Mouse (Mus musculus): ENCODE measurements around the gene Zcchc4. TPM values are rescaled to one million over a fixed set of nuclear protein-coding genes. Genes with fewer than 3 reads are reported as not detected.
"Not testable (repeated sequence)": the region's sequence is repeated elsewhere in the genome, so short reads cannot be mapped to it uniquely, and the experiment has no call there.

Gene Zcchc4
- total RNA-seq (2021): 10 to 100 TPM in 1 of 2 experiments, 1 to 10 TPM in 1; 8.8 to 10.1 TPM
- long read RNA-seq, full-length matches to known transcripts: 11 of 13 reads
- long read RNA-seq, partial matches to known transcripts: 1 of 13 reads
- long read RNA-seq, other reads (novel, unspliced or antisense): 1 of 13 reads

DNA sequence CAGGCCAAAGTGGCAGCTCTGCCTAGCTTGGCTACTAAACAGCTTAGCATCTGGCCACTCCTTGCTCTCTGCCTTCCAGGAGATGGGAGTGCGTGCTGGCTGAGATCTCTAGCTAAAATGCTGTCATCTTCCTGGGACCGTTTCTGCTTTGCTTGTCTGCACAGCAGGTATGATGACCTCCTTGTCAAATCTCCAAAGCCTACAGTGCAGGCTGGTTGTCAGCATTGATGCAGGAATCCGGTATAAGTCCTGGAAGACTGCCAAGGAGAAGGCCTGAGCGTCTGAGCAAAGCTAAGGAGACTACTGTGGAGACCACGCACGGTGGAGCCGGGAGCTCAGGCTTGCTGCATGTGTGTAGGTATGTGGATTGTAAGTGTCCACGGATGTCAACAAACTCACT lies at the start of gene Zcchc4:
Zcchc4 (plus strand) TSS at position 173 of the 400 bp plus-strand sequence.
- DNase-seq (ENCODE audit: low spot score in 2 of 2): no peak

DNA sequence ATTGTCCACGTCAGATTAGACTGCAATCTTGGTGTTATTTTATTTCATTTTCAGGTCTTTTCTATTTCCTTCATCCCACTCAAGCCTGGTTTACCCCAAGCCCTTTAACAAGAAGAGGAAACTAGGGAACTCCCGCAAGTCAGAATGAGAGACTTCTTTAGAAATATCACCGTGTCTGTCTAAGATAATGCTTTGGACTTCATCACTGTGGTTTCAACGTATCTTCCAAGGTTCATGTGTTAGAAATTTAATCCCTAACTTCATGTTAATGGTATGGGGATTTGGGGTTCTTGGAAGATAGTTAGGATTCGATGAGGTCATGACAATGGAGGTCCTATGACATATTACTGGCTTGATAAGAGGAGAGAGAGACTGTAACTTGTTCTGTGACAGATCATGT lies 47.5 kb upstream of the Zcchc4 start:
- no peak for DNase-seq (ENCODE audit: low spot score in 2 of 2)

DNA sequence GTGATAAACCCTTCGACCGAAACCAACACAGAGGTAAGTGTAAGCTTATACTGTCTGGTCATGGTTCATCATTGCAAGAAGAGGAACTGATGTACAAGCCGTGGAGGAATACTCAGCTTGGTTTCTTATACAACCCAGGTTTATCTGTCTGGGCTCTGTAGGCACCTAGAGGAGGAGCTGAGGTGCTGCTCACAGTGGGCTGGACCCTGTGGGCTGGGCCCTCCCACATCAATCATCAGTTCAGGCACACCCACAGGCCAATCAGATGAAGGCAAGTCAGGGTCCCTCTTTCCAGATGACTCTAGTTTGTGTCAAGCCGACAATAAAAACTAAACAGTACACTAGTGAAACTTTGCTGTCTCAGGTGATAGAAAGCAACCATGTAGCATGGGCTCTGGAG lies 42.4 kb upstream of the Zcchc4 start:
- no peak for DNase-seq (ENCODE audit: low spot score in 2 of 2)

DNA sequence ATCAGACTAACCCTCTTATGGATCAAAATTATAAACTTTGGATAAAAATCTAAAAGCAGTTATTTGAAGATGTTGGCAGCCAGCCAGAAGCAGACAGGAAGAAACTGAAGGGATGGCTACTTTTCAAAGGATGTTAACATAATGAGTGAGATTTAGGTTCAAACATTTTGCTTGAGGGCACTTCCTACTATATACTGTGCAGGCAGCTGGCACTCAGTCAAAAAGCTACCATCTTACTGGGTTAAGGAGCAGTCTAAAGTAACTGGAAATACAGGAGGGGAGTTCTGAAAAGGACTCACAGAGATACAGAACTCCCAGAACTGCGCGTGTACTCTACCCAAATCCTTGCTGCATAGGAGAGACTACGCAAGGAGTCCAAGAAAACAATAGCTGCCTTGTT lies 39.2 kb upstream of the Zcchc4 start:
- DNase-seq (ENCODE audit: low spot score in 2 of 2): no peak

DNA sequence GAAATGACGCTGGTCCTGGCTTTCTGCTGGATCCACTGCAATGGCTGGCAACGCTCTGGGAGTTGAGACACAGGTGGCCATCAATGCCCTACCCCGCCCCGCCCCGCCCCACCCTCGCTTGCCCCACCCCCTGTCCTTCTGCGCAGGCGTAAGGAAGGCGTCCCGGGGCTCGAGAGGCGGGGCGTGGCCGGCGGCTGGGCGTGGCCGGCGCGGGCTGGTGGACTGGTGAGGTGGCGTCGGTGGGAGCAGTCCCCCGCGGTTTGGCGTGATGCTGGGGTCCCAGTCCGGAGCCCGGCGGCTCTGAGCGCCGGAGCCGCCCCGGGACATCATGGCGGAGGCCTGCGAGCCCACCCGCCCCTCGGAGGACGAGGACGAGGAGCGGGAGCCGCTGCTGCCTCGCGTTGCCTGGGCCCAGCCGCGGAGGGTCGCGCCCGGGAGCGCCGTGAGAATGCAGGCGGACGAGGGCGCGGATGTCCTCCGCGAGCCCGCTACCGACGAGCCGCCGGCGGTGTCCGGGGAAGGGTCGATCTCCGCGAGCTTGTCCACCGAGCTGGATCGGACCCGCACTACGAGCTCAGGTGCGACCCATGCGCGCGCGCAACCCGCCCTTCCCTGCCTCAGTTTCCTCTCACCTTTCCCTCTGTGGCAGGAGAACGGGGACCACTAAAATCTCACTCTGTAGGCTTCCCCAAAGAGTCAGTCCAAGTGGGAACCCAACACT lies 33.7 kb upstream of the Zcchc4 start, which contains the start of gene Pi4k2b:
Pi4k2b (plus strand) TSS at position 184 of the 721 bp plus-strand sequence.
- DNase-seq (ENCODE audit: low spot score in 2 of 2): peak; percentile 34

DNA sequence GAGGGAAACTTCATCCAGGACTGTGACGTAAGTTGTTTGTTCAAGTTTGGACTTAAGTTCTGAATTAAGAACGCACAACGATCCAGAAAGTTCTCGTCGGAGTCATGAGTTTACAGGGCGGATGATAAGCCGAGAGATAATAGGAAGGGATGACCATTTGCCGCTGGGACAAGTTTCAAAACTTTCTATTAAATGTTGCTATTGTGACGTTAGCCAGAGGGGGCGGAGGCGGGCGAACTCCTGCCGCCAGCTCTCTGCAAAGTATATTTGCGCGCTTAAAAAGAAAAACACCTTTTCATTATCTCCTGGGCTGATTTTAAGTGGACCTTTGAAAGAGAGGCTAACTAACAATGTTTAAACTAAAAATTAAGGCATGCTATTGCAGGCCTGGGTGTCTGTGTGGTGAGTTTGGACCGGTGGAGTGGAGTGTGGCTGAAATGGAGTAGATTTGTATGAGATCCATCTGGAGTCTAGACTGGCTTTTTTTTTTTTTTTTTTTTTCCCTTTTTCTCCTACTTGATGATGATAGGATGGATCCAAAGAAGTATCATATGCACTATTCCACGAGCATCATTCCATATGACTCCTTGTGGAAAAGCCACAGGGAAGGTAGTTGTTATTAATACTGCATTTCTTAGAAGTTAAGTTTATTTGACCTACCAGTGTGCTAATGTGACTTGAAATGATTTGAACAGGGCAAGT lies 32.9 kb upstream of the Zcchc4 start:
- DNase-seq (ENCODE audit: low spot score in 2 of 2): peak in 1 of 2 experiments; percentile 11

DNA sequence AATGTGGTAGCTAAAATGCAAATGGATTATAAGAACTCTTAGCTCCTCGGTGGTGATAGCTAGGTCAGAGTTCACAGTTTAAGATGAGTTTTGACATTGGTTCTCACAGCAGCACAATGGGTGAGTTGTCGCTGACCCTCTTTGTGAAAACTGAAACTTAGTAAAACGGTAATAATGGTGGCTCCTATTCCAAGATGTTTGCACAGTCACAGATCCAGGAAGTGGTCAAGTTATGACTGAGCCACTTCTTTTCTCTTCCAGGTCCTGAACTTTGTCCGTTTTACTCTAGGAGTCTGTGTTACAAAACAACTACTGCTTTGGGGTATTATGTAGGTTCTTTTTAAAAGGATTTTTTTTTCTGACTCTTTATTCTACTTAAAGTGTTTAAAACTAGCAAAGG lies 32.0 kb upstream of the Zcchc4 start:
- DNase-seq (ENCODE audit: low spot score in 2 of 2): no peak

DNA sequence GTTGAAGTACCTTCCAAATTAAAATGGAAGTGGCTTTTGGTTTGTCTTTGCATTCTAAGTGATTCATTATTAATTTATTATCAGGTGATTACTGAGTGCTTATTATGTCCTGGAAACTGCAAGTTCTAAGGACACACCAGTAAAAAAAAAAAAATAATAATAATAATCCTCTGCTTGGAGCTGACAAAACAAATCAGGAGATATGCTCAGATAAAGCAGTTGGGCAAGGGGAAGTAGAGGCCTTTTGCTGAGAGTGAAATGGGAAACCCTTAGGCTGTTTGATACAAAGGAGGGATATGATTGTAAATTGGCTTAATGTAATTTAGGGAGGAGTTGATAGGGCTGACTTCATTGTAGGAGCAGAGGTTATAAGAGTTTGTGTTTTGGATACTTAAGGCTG lies 28.3 kb upstream of the Zcchc4 start:
- no peak for DNase-seq (ENCODE audit: low spot score in 2 of 2)

DNA sequence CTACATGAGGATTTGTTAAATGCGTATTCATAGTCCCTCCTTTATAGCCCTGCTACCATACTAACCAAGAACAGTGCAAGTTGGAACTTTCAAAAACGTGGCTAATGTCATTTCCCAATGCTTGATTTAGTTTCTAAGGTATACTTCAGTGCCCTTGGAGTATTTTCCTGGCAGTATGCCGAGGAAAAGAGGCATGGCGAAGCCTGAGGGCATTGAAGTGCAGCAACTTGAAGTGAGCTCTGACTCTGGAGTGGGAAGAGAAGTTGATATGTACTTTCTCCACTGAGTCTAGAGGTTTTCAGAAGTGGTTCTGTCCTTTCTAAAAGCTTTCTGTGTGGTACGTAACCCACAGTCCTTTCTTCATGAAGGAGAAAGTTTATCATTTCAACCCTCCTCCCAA lies 26.5 kb upstream of the Zcchc4 start:
- no peak for DNase-seq (ENCODE audit: low spot score in 2 of 2)

DNA sequence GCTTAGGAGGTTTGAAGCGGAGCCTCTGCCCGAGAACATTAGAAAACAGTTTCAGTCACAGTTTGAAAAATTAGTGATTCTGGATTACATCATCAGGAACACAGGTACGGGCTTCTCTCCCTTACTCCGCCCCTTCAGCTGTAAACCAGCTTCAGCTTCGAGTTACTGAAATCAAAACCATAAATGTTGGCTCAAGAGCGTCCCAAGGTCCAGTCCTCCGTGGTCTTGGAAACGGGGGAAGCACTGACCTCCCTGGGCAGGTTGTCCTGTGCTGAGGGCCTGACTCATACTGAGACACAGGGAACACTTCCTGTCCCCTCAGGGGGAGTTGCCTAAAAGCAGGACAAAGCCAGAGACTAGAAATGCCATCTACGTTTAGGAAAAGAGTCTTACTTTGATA lies 22.1 kb upstream of the Zcchc4 start:
- no peak for DNase-seq (ENCODE audit: low spot score in 2 of 2)

DNA sequence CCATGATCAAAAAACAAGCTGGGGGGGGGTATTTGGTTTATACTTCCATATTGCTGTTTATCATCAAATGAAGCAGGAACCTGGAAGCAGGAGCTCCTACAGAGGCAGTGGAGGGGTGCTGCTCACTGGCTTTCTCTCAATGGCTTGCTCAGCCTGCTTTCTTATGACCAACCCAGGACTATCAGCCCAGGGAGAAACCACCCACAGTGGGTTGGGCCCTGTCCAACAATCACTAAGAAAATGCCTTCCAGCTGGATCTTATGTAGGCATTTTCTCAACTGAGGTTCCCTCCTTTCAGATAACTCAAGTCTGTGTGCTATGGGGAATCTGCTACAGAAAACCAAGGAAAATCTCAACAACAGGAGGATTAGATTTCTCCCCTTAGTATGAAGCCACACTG lies 21.0 kb upstream of the Zcchc4 start:
- no peak for DNase-seq (ENCODE audit: low spot score in 2 of 2)

DNA sequence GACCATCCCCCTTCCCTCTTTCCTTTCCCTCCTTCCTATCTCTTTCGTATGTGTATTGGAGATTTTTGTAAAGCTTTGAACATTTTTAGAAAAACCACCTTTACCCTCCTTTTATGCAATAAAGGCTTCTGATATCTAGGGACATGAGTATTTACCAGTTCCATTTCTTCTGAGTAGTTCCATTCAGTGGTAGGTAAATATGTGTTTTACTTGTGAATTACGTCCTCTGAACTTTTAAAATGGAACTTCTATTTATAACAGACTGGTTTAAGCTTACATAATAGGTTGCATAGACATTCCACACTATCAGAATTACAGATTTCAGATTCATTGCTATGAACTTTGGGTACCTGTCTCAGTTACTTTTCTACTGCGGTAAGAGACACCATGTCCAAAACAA lies 19.9 kb upstream of the Zcchc4 start:
- no peak for DNase-seq (ENCODE audit: low spot score in 2 of 2)

DNA sequence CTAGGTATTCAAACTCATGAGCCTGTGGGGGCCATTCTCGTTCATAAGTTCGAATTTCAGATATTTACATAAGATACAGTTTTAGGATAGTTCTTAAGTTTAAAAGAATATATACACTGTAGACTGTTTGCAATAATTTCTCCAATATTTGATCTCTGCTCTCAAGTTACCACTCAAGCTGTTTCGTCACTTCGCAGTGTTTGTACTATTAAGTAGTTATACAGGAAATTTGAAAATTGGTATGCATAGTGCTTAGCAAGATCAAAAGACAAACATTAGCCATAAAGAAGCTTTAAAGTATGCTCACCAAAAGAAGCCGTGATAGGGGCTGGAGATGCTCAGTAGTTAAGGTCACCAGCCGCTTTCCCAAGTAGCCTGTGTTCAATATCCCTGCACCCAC lies 19.2 kb upstream of the Zcchc4 start:
- no peak for DNase-seq (ENCODE audit: low spot score in 2 of 2)

DNA sequence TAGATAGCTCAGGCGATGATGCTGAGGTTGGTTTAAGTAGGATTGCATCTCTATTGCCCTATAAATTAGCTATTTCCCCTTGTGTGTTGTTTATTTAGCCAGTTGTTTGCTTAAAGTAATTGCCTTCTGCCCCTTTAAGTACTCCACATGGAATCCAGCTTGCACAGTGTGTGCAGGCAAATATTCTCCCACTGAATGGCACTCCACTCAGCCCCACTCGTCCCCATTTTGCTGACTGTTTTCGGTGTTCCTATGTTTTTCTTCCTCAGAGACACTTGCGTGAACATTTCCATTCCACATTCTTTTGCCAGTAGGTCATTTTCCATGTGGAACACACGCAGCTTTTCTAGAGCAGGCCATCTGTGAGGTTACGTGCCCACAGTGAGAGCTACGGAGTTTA lies 12.6 kb upstream of the Zcchc4 start:
- DNase-seq (ENCODE audit: low spot score in 2 of 2): no peak

DNA sequence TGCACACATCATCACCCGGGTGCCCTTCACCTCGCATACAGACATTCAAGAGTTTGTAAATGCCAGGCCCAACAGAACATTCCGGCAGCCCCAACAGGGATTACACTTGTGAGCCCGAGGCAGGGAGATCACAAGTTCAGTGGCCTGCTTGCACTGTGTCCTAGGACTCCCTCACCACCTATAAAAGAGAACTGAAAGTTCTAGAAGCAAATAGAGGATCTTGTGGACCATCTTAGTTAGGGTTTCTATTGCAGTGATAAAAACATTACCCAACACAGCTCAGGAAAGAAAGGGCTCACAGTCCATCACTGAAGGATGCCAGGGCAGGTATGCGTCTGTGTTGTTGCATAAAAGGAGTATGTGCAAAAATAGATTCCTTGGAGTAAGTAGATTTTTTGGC lies 942 bp upstream of the Zcchc4 start:
- no peak for DNase-seq (ENCODE audit: low spot score in 2 of 2)

DNA sequence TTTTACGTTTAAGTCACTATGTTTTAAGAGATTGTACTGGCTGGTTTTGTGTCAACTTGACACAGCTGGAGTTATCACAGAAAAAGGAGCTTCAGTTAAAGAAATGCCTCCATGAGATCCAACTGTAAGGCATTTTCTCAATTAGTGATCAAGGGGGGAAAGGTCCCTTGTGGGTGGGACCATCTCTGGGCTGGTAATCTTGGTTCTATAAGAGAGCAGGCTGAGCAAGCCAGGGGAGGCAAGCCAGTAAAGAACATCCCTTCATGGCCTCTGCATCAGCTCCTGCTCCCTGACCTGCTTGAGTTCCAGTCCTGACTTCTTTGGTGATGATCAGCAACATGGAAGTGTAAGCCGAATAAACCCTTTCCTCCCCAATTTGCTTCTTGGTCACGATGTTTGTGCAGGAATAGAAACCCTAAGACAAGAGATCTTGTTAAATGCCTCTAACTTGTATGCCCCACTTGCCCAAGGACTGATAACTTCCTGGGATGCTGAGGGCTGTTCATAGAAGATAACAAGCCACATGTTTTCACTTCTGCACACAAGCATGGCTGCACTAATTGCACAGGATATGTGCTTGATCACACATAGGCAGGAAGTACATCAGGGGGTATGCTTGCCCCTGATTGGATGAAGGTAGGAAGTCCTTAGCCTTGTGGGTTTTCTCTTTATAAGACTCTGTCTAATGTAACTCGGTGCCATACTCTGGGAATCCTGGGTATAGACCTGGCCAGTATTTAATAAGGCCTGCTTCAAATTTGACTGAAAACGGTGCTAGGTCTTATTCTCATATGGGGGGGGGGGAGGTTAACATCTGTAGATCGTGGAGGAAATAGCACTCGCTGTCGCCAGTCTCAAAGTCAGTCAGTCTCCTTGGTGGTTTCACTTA lies 1.5 kb downstream of the Zcchc4 start:
- DNase-seq (ENCODE audit: low spot score in 2 of 2): not testable (repeated sequence)

DNA sequence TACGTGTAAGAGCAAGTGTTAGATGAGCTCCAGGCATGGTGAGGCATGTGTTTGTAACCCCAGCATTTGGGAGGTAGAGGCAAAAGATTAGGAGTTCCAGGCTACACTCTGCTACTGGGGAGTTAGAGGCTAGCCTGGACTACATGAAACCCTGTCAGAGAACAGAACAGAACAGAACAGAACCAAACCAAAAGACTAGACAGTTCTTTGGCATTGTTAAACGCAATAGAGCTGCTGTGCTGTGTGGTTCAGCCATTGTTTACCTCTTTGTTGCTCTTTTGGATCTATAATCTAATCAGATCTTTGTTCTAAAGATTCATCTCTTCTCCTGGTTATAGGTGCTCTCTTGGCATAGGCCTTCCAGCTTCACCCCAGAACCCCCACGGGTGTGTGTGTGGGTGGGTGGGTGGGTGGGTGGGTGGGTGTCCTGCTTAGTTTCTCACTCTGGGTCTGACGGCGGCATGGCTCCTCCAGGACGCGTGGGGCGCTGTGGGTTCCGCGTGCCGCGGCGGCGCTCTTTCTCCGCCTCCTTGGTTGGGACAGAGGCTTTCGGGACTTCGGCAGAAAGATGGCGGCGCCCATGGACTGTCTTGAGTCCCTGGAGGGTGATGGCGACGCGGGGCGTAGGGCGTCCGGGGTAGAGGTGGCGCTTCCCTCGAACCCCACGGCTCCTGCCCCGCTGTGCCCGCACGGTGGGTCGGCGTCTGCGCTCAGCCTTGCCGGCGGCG lies 7.5 kb downstream of the Zcchc4 start:
- peak; percentile 85 to 92 for DNase-seq (ENCODE audit: low spot score in 2 of 2)

DNA sequence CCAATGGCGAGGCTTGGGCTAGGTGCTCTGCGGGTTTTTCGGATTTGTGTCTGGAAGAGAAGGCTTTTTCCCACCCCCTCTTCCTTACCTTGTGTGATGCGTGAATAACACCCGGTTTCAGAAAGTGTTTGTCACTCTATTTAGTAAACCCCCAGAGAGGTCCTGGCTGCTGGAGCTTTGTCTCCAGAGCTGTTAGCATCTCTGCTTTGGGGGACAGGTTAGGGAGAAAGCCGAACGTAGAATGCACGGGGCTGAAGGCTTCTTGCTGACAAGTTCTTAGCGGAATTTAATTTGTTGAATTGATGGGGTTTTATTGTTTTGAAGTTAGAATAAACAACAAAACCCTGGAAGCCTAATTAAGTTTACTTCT lies 8.0 kb downstream of the Zcchc4 start:
- no peak for DNase-seq (ENCODE audit: low spot score in 2 of 2)

DNA sequence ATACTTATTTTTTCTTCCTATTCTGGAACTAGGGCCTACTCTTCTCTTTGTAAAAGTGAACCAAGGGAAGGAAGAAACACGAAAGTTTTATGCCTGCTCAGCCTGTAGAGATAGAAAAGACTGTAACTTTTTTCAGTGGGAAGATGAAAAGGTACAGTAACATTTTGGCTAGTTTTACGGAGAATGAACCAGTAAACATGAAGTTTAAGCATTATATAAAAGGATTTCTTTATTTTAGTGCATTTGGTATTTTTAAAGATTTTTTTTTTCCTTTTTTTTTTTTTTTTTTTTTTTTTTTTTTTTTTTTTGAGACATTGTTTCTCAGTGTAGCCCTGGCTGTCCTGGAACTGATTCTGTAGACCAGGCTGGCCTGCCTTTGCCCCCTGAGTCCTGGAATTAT lies 8.7 kb downstream of the Zcchc4 start:
- DNase-seq (ENCODE audit: low spot score in 2 of 2): no peak

DNA sequence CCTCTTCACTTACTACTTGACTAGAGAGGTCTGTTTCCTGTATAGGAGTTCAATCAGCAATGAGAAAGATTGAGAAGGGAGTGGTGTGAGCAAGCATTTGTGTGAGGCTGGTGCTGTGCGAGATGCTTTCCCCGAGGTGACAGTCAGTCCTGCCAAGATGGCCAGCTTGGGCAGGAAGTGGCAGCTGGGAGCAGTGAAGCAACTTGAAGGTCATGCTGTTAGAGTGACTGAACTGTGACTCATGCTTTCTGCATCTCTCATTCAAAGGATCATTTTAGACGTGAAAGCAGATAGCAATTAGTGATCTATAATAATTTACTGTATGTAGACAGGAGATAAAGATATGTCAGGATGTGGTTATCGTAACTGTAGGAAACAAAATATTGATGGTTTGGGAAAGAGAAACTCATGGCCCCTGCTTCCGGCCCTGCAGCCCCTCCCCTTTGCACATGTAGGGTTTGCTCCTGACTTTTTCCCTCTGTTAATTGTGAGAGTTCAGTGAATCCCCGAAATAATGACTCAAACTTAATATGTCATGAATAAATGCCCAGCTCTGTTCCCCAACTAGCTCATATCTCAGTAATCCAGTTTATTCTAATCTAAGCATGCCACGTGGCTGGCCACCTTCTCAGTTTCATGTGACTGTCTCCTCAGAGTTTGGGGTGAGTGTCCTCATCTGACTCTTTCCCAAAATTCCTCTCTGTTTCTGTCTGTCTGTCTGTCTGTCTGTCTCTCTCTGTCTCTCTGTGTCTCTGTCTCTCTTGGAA lies 11.5 kb downstream of the Zcchc4 start:
- DNase-seq (ENCODE audit: low spot score in 2 of 2): no peak
